Mouse (Mus musculus) B cell, adult 2 months (primary cell): ENCODE data around the gene Cpvl.

Experiments
- DNase-seq, 2 experiments: peaks; one replicate each; pipeline ENCODE4 v3.0.0; 2022

Cpvl gene

DNA sequence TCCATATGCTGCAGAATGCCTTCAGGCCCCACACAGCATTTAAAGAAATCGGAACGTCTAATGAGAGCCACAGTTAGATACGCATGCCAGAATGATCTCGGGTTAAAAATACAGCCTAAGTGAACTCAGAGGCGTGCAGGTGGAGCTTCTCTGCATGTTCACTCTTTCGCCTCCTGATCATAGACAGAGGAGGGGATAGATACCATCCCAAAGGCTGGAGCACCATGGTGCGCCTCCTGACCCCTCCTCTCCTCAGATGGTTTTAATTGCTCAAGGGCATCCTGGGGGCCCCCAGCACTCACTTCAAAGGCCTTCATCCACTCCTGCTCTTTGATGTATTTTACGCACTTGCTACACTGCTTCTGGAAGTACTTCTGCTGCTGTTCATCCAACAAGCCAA, 46.9 kb downstream of the Cpvl start:
- no peak for DNase-seq

DNA sequence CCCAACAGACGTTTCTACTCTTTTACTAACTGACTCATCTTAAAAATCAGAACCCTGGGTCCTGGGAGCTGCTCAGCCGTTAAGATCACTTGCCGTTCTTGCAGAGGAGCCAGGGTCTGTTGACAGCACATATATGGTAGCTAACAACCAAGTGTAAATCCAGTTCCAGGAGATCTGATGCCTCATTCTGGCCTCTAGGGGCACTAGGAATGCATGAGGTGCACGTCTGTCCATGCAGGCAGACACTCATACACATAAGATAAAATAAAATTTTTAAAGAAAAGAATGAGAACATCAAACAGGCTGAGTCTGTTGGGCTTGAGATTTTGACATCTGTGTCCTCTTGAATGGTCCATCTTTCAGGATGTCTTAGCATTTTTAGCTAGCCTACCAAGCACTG, 48.6 kb downstream of the Cpvl start:
- no peak for DNase-seq

DNA sequence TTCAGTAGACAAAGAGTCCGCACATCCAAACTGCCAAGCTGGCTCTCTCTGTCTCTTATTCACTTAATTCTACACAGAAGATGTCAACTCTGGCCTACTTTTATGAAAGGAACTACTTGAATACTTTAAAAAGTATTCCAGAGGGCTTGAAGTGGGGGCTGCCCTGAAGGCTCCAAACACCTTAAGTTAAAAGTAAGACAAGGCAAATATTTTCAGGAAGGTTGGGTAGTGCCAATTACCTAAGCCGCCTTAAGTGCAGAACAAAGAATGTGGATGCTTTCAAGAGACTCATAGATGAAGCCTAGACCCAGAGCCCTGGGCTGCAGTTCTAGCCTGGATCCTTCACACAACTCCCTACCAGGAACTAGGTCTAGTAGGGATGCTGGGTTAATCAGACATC, 52.3 kb downstream of the Cpvl start:
- DNase-seq: no peak

DNA sequence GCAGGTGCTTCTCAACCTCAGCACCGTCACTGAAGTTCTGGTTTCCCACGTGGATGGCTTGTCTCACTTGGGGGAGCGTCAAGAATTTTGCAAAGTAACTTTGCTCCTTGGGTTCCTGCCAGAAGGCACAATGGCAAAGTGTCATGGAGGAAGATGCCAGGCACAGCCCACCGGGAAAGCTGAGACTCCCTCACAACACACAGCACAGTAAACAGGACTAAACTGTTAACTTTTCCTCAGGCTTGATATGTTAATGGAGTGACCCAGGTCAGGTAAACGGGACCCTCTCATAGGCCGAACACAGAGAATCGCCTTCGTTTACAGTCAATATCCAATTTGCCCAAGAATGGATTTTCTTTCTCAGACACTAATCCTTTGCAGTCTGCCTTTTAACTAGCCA, 53.3 kb downstream of the Cpvl start:
- DNase-seq: no peak

DNA sequence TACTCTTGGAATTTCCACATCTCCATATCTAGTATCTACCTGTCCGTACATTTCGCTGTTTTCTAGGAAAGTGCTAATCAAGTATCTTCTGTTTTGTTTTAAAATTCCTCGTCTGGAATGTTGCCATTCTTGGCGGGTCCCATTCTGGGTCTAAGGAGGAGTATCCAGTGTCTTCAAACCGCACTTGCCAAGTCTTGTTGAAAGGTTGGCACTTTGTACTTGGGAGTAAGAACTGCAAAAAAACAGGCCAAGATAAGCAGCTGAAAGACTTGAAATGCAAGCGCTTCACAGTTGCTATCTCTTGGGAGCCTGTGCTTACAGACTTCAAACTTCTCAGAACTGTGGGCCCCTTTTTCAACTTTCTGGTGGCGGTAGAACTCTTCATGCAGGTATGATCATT, 58.4 kb downstream of the Cpvl start:
- no peak for DNase-seq

DNA sequence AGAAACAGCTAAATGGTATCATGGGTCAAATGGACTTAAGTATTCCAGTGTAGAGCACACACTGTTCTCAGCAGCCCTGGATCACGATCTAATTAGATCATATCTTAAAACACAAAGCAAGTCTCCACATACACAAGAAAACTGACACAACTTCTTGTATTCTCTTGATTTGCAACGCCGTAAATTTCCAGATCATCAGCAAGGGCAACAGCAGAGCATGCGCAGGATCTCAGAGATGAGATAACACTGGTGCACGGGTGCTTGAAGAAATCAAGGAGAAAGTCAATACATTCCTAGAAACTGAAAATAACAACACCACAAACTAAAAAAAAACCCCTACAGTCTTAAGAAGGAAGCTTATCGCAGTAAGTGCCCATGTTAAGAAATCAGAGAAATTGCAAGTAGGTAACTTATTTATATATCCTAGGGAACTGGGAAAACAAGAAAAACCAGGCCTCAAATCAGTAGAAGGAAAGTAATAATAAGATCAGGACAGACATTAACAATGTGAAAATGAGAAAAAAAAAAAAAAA, 61.4 kb downstream of the Cpvl start:
- no peak for DNase-seq

DNA sequence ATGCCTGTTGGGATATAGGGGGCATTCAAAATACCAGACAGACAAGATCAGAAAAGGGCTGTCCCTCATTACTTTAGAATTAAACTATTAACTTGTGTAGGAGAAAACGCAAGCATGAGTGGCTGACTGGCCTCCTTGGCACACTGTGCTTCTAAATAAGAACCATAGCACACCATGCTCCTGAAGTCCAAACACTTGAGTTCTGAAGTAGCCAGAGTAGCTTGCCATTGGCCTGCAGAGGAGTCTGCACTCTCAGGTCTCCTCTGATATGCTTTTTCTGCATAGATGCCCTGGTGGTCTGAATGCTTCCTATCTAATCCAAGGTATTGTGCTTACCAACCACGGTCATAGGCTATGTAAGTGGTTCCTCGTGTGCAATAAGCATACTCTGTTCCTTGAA, 63.1 kb downstream of the Cpvl start:
- no peak for DNase-seq

DNA sequence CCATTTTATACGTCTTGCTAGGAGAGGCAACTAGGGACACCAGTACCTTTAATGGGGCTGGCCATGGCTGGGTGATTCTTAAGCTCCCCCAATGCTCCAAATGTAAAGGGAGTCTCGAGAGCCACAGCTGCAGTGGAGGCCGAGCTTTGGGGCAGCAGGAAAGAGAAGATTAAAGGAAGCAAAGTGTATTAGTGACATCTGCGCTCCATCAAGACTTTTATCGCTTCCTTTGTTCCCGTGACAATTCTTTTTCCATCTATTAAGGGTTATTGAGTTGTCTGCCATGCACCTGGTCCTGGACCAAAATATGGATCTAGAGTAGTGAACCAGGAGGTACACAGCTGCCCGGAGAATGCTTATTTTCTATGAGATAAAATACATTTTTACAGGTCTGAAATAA, 65.3 kb downstream of the Cpvl start:
- DNase-seq: no peak

DNA sequence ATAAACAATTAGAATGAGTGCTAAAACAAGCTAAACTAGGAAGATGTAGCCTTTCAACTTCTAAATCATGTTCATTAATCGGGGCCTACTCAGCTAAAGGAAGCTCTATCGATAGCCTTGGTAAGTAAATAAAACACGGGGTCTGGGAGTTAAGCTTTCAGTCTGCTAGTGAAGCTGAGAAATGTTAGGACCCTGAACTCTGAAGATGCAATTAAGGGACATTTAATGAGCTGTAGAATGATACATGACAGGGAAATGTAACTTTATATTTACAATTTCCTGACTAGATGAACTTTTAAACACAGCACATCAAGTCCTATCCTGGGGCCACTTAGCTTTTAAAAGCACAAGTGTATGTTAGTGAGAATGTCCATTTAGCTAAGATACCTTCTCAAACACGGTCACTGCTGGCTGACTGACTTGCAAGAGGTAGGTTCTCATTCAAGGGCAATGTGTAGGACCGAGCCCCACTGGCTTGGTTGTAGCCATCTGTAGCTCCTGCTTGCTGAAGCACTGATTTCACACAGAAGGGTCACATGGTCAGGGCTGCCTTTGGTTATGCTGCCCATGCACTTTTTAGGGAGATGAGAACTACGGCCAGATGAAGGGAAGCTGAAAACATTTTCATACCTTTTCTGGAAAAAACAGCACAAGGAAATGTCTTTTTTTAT, 66.2 kb downstream of the Cpvl start:
- no peak for DNase-seq

DNA sequence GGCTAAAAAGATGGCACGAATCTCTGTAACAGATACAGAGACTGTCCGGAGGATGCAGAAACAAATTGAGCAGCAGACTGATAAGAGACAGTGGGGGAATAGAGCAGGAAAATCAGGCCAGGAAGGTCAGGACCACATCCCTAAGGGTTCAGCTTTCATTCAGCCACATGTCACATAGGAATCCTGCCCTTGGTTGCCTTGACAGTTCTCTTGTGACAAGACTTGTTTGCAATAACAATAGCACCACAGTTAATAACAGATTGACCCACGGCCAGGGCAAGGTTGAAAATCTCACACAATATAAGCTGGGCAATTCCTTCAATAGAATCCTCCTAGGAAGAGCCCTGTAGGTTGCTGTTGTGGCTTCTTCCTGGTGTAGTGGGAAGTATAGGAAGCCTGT, 68.5 kb downstream of the Cpvl start:
- no peak for DNase-seq

DNA sequence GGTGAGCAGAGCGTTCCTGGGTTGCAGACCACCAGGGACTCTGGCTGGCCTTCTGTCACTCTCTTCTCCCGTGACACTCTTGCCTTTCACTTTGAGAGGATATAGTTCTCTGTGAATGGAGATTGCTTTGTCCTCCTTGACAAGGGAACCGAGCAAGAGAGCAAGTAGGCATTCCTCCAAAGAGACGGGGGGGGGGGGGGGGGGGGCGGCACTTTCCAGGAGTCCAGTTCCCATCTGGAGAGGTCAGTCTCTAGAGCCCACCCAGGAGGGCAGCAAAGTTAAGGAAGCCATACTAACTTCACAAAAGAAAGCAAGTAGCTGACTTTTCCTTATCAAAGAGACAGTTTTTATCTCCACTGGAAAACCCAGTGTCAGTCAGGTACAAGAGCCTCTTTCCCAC, 69.0 kb downstream of the Cpvl start:
- no peak for DNase-seq

DNA sequence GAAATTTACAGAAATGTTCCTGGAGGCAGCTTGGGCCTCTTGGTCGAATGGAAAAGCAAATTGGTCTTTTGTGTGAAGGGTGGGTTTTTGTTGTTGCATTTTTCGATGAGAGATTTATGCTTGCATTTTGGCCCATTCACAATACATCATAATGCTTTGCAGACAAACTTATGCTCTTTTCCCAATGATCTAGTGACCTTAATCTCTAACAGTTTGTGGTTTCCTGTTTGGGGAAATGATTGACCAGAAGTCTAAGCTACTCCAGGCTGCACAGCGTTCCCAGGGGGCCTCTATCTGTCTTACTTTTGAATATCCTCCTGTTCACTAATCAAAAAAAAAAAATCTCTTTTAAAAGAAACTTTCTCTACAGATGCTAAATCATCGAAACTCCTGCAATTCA, 71.6 kb downstream of the Cpvl start:
- DNase-seq: no peak

DNA sequence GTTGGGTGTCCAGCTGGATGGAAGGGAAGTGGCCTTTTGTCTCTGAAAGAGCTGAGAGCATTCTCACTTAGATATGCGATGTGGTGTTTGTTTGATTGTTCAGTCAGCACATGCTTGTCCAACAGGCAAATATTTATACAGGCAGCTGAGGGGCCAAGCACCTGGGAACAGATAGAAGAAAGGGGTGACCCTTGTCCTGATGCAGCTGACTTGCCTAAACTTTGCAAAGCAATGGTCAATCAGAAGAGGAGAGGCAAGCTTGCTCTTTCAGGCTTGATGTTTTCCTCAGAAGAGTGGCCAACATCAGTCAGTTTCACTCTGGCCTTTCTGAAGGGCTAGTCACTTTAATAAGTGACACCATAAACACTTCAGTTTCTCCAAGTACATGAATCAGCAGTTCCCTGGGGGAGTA, 72.4 kb downstream of the Cpvl start:
- no peak for DNase-seq

DNA sequence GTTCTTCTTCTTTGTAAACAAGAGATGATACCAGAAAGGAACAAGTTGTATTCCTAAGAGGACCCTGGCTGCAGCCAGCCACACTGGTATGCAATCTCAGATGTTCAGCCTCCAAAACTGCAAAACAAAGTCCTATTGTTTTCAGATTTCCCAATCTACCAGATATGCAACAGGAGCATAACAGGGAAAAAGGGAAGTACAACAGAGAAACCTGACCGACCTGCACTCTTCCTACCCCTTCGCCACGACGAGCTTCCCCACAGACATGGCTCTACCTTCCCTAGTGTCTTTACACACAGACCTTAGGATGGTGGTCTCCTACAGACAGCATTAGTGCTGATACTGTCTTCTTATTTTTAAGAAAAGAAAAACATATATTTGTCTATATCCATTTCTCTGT, 72.9 kb downstream of the Cpvl start:
- no peak for DNase-seq

DNA sequence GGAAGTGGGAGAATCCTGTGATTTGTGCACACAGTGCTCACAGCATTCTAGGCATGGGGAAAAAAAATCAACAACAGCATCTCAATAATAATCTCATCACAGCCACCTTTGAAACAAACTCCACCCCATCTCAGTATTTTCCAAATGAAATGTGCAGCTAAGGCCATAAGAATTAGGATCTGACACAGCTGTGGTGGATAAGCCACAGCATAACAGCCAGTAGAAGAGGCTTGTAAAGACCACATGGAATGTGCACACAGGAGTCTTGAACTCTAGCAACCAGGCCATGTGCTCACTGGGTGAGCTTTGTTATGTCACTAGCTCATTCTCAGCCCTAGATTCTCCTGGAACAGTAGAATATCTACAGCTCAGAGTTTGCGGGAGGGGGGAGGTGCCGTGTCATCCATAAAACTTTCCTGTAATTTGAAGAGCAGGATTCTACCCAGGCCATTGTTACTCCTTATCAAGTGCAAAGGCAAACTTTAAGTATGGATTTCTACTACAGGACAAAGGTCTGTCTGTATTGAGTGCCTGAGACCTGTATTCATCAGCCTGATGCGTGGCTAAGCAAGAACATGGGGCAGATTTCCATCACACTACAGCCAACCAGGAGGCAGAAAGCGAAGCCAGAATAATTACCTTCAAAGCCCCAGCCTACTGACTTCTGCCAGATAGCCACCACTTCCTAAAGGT, 73.6 kb downstream of the Cpvl start:
- DNase-seq: no peak

DNA sequence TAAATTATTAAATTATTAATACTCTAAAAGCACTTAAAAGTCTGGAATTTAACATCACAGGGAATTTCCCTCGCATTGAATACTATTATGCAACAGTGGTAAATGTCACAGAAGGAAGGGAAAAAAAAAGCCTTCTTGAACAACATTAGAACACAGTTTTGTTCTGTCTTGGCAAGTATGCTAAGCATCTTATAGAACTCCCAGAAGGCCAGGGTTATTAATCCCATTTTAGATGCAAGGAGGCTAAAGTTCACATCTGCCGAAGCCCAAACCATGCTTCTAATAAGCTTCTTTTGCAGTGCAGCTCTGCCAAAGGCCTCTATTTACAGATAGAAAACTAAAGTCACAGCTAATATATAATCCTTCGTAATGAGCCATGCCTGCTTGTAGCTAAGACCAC, 74.3 kb downstream of the Cpvl start:
- DNase-seq: no peak

DNA sequence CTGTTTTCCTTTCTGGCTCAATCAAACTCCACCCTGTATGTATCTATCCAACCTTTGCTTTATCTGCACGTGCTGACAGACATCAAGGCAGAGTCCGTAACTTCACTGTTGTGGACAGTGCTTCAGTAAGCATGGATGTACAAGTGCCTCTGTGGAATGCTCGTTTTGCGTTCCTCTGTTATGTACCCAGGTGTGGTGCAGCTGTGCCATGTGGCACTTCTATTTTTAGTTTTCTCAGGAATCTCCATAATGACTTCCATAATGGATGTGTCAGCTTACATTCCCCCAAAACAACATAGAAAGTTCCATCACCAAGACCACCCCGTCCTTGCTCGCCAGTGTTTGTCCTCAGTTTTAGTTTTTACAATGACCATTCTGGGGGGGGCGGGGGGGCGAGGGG, 76.7 kb downstream of the Cpvl start:
- no peak for DNase-seq

DNA sequence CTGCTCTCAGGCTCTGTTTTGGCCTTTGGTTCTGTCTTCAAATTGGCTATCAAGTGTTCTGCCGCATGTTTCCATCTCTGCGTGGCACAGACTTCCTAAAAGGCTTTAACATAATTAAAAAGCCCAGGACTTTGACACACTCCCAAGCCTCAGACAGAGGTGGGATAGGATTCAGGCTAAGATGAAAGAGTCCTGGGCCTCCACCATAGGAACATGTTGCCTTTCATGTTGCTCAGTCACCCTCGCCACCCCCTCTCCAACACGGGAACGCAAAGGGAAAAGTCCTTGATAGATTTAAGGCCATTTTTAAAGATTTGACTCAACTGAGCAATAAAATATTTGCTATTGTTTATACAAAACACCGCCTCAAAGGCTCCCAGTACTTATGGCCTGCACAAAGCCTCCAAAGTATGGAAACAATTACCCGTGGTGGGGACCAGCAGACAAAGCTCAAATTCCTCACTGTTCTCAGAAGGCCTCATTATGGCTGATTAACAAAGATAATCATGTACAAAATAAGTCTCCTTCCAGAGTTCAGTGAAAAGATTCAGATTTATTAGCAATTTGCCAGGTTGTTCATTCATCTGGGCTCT, 80.5 kb downstream of the Cpvl start:
- no peak for DNase-seq

DNA sequence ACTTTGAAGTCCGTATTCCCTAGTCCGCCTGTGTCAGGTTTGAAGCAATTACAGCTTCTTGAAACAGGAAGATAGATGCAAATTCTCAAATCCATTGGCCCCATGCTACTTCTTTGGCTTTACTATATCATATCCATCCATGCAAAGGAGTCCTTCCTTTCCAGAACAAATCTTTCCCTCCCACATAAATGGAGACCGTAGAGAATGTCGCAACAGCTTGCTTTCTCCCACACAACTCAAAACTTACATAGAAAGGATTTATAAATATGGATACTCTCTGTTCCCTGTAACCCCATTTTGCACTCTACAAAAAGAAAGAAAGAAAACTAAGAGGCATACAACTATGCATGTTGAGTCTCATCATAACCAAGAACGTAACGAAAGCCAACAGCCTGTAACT, 81.3 kb downstream of the Cpvl start:
- no peak for DNase-seq

DNA sequence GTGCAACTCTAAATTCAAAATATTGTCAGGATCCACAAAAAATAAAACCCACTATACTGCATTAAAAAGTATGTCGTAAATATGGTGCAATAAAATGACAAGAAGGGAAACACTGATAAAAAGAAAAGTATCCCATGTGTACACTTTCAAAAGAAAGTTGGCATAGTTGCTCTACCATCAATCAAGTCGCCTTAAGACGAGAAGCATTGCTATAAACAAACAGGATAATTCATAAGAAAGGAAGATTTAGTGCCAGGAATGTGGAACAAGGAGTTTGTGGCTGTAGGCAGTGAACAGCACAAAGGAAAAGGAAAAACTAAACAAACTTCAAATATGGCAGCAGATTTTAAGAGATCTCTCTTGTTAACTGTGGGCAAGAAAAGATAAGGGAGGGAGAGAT, 84.7 kb downstream of the Cpvl start:
- no peak for DNase-seq

DNA sequence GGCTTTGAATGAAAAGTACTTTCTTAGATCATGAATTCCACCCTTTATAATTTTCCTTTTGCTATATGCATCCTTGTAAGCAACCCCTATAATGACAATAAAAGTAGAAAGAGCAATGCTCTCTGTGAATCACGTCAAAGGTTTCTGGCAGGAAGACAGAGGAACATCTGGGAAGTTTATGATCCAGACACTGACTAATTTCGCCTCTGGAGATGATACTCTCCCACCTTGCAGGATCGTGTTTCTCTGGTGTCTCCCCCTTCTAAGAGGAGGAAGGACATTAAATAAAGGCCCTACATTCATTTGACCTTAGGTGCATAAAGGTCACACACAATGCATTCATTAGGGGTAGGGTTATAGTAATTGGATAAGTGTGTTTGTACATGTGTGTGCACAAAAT, 87.4 kb downstream of the Cpvl start:
- no peak for DNase-seq

DNA sequence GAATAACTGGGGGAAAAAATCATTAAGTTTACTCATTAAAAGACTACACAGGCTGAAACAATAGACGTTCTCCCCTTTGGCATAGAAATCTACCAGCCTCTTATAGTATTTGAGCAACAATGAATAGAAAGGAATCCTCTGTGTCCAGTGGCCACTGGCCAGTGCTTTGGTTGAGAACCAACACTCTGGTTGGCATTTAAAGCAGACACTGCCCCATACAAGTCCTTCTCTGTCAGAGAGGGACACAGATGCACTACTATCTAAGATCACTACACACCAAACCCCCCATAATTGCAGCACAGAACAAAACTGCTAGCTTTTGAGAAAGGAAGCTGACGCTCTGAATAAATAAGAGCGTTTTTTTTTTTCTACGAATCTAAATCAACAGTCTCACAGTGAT, 93.5 kb downstream of the Cpvl start:
- no peak for DNase-seq

DNA sequence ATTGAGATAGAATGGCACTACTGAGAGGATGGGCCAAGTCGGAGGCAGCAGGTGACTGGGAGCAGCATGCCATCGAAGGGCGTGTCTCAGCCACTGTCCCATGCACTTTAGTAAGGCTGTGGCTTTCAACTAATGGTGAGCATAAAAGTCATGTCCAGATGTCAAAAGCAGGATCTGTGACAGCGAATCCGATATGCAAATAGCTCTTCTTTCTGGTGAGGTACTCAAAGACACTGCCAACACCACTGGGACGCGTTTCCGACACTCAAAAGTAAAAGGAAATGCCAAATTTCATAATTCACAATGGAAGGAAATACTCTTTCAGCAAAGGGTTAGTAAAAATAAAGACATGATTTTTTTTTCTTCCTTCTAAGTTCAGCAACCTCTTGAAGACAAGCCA, 94.0 kb downstream of the Cpvl start:
- no peak for DNase-seq

DNA sequence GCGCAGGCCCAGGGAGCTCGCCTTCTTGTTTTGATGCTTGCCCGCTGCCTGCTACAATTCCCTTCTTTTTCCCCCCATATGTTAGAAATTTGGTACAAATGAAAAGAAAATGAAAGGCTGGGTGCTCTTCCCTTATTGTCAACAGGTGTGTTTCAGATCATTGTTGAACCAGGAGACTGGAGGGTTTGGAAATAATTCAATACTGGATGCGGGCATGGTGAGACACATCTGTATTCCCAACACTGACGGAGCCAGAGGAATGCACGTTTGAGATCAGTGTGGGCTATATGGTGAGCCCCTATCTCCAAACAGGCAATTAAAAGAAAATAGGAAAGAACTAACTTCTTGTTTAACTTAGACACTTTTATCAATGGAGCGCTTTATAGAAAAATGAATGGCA, 95.1 kb downstream of the Cpvl start:
- DNase-seq: no peak

DNA sequence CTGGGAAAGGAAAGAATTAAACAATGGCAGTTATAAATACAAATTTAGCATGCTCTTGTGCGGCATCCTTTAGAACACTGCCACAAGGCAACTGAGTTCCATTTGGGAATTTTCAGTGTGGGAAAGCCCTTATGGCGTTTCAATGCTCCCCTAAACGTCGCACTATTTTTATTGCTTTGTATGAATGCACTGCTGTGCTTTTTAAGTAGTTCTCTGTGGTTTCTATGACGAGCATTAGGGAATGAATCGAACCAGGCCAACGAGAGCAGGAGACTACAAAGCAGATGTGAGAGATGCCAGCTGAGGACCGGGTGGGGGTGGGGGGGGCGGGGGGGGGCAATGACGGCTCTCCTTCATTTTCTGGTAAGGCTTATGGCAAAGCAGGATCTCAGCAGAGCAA, 96.8 kb downstream of the Cpvl start:
- DNase-seq: no peak
